1 mouse cellular context compared by ENCODE assay signal in genomic region chrX:151343761-151344500, GRCm38 (mm10).
A peak's percentile ranks its signal among the peaks of the same experiment; 100 is the strongest.
TF ChIP-seq lines count a peak whose summit lies in the region.

Gene Fam120c, plus strand, starts transcription at chrX:151344175.

TF ChIP-seq in CH12.LX, 34 proteins besides CTCF, POLR2A, EP300 and RAD21 (continued from another document):
- TF ChIP-seq USF2 (conservative IDR thresholded peaks at IDR 0.05; ENCODE audit: low read depth, low read length) (no peak), MAX (IDR thresholded peaks at IDR 0.05; ENCODE audit: low read length) (no peak), HCFC1 (IDR thresholded peaks at IDR 0.05; ENCODE audit: low read depth, low read length) (peak; percentile 95), MAZ (IDR thresholded peaks at IDR 0.05; ENCODE audit: low read depth, low read length) (peak; percentile 21; the same call in 1 of the 2 replicates), GABPA (IDR thresholded peaks at IDR 0.05; ENCODE audit: insufficient replicate concordance, low read depth, low read length) (no peak; the same call in 1 of the 2 replicates), MYC (IDR thresholded peaks at IDR 0.05; ENCODE audit: low read depth, low read length) (no peak)
